Mouse (Mus musculus) adrenal gland, postnatal 10 days (tissue): Measurements from ENCODE around the gene Bach2. TPM values are rescaled to one million over a fixed set of nuclear protein-coding genes. Genes with fewer than 3 reads are reported as not detected.

Experiments used
- DNase-seq: peaks from one replicate; pipeline ENCODE4 v3.0.0; 2021; ENCODE audit warnings: mixed read lengths
- total RNA-seq, 2 experiments: library from RNA; stranded (reverse); gene quantifications; 2 replicates each; pipeline ENCODE4 v1.2.3; 2021

Bach2 gene
- total RNA-seq, 2 experiments from 2014 or later = 9.4 to 16.0 TPM

DNA sequence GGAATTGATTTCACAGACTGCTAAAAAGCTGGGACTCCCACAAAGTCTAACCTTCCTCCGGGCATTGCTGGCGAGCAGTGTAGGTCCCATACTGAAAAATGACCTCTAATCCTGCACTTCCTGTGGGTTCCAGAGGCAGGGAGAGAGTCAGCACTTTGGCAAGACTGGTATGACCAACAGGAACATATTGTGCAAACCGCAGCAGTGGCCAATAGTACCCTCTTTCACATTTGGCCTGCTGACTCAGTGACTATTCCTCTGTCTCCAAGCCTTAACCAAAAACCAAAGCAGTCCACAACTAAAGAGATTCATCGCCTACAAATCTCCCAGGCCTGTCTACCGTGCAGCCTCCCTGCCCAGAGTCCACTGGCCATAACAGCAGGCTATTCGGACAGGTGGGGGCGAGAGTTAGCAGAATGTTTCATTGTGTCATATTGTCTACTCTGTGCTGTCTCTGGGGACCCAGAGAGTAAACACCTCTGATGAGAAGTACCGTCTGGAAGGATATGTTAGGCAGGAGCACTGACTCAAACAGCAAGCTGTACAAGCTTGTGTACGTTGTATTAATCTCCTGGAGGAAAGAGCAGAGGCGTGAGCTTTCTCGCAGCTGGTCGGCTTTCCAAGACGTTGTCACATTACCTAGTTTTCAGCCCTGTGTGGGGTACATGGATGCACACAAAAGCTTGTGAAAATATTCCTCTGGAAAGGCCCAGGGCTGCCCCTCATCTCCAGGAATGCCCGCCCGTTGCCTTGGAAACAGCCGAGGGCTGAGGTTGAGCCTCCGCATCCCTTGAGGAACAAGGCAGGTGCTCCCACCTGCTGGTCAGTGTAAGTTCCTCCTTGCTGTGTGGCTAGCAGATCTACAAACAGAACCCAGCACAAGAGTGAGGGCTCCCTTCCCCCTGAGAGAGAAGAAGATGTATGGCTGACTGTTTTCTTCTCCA is 331.7 kb downstream of the Bach2 start:
- DNase-seq = peak; percentile 51

DNA sequence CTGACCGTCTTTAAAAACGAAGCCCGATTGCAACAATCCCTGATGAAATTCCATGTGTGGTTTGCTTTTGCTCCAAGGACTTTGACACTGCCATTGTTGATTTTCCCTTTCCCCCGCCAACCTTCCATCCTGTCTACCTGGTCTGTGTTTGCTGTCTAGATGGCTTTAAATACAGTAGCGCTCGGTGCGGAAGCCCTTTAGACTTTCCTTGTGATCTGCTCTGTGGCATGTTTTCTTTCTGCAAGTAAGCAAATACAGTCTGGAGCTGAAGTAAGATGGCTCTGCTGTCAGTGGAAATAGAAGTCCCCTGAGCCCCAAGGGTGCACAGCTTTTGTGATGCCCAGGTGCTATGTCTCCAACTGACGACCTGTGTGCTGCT is 332.3 kb downstream of the Bach2 start:
- DNase-seq = no peak

- no peak for DNase-seq
Measured at GRCm38 (mm10) chr4:32571441-32571840, 332.8 kb downstream of the Bach2 start.

GRCm38 (mm10) chr4:32572118-32572517 is 333.5 kb downstream of the Bach2 start:
- DNase-seq = peak; percentile 58

DNA sequence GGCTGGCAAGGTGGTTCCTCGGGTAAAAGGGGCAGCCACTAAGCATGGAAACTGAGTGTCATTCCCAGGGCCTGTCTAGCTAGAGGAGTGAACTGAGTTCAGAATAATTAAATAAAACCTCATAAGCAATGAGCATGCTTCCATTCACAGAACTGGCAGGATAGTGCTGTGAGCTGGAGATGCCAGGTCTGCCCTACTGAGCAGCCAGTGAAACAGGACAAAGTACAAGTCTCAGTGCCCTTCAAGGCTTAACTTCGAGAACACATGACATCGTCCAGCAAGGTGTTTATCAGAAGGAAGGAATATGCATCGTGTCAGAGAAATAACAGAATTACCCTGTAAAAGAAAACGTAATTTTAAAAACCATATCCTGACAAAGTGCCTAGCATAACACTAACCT is 335.0 kb downstream of the Bach2 start:
- no peak for DNase-seq

- DNase-seq = no peak
Measured at GRCm38 (mm10) chr4:32574604-32575003, 336.0 kb downstream of the Bach2 start.

- peak; percentile 24 for DNase-seq
Measured at GRCm38 (mm10) chr4:32575165-32575564, 336.6 kb downstream of the Bach2 start.

DNA sequence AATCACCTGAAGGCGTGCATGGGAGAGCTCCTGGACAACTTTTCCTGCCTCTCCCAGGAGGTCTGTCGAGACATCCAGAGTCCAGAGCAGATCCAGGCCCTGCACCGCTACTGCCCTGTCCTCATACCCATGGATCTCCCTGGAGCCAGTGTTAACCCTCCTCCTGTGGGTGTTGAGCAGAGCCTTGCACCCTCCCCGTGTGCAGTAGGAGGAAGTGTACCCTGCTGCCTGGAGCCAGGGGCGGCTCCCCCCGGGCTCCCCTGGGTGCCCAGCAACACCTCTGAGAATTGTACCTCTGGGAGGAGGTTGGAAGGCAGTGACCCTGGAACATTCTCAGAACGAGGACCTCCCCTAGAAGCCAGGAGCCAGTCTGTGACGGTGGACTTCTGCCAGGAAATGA is 341.2 kb downstream of the Bach2 start:
- DNase-seq = peak; percentile 15

GRCm38 (mm10) chr4:32584181-32584580 is 345.6 kb downstream of the Bach2 start:
- DNase-seq = no peak

DNA sequence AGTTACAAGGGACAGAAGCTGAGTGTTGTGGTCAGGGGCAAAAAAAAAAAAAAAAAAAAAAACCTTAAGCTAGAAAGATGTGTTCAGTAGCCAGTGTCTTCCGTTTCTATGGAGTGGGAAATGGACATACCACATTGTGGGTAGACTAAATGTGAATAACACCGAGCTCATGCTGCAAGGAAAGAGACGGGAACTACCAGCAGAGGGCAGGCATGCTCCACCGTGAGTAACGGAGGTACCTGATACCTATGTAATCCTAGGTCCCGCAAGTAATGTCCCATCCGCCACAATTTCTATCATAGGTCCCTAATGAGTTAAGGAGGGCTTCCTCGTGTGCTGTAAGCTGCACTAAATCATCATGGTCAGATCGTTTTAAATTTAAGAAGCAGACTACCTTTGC is 348.0 kb downstream of the Bach2 start:
- DNase-seq = peak; percentile 80

GRCm38 (mm10) chr4:32587543-32587942 is 348.9 kb downstream of the Bach2 start:
- no peak for DNase-seq

DNA sequence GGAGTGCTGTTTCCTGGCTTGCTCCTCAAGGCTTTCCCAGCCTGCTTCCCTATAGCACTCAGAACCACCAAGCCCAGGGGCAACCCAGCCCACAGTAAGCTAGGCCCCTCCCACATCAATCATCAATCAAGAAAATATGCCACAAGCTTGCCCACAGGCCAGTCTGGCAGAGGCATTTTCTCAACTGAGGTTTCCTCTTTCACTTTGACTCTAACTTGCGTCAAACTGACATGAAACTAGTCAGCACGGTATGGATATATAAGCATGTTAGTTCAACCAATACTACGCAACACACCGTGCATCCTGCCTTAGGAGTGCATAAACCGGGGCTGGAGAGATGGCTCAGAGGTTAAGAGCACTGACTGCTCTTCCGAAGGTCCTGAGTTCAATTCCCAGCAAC is 349.6 kb downstream of the Bach2 start:
- no peak for DNase-seq

DNA sequence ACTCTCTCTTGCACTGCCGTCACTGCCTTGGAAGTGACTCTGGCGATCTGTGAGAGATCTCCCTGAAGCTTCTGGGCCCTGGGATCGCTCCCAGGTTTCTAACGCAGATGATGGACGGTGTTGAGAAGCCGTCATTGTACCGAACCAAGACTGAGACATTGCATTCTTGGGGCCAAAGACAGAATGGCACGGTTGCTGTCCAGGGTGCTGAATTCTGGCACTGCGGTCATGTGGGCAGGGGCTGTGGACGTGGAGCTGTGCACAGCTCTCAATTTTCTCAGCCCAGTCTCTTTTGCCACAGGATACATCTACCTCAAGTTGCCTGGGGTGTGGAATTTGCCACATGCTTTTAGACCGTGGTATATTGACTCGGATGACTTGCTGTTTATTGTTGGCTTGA is 362.5 kb downstream of the Bach2 start:
- DNase-seq = peak; percentile 81

DNA sequence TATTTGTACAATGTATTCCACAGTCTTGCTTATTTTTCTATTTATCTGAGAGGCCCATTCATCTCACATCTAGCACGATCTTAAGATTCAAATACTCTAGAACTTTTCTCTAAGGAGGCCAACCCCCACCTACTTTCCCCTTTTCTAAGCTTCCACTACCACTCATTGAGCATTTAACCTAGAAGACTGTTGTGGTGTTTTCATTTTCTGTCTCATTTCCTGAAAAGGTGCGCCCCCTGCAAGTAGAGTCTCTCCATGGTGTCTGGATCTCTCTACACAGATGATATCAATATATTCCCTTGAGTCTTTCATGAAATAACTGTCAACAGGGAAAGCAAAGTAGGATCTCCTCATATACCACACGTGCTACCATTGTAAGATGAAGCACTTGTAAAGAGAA is 364.1 kb downstream of the Bach2 start, which contains the start of gene Gja10:
Gene Gja10 (minus strand): TSS at position 101 of the 400 bp plus-strand sequence.
- DNase-seq = no peak

GRCm38 (mm10) chr4:32615034-32615881 is 376.7 kb downstream of the Bach2 start, which contains the start of gene Casp8ap2:
TSS of gene Casp8ap2 (plus strand) at chr4:32615451.
- DNase-seq = peak; percentile 99

DNA sequence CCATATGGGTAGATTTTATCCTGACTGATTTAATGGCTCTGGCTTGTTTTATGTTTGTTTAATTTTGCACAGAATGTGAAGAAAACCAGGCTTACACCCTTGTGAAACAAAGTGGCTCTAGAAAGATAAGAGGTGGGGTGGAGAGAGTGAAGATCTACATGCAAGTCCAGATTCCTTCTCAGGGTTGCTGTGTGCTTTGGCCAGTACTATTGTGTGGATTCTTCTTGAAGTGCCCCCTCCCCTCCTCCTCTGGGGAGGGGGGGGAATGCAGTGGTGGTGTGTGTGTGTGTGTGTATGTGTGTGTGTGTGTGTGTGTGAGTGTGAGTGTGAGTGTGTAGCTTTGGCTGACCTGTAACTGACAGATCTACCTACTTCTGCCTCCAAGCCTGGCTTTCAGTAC is 383.0 kb downstream of the Bach2 start:
- DNase-seq = no peak
